Mouse (Mus musculus): ENCODE measurements around the gene Slit3.

Gene Slit3

GRCm38 (mm10) chr11:35124489-35125107 lies 3.6 kb downstream of the Slit3 start:
- no peak for DNase-seq (ENCODE audit: low read depth, low spot score)

GRCm38 (mm10) chr11:35125108-35125490 lies 4.1 kb downstream of the Slit3 start:
- DNase-seq (ENCODE audit: low read depth, low spot score): no peak

GRCm38 (mm10) chr11:35131740-35132139 lies 10.7 kb downstream of the Slit3 start:
- no peak for DNase-seq (ENCODE audit: low read depth, low spot score)

- no peak for DNase-seq (ENCODE audit: low read depth, low spot score)
Observed at GRCm38 (mm10) chr11:35136625-35137024, 15.6 kb downstream of the Slit3 start.

- no peak for DNase-seq (ENCODE audit: low read depth, low spot score)
Observed at GRCm38 (mm10) chr11:35140092-35140491, 19.1 kb downstream of the Slit3 start.

- no peak for DNase-seq (ENCODE audit: low read depth, low spot score)
Observed at GRCm38 (mm10) chr11:35142202-35142601, 21.2 kb downstream of the Slit3 start.

GRCm38 (mm10) chr11:35142698-35143360 lies 21.8 kb downstream of the Slit3 start:
- no peak for DNase-seq (ENCODE audit: low read depth, low spot score)

- DNase-seq (ENCODE audit: low read depth, low spot score): no peak
Observed at GRCm38 (mm10) chr11:35147818-35148445, 26.9 kb downstream of the Slit3 start.

GRCm38 (mm10) chr11:35151539-35151951 lies 30.5 kb downstream of the Slit3 start:
- no peak for DNase-seq (ENCODE audit: low read depth, low spot score)

GRCm38 (mm10) chr11:35152875-35153274 lies 31.9 kb downstream of the Slit3 start:
- no peak for DNase-seq (ENCODE audit: low read depth, low spot score)

GRCm38 (mm10) chr11:35154449-35154848 lies 33.4 kb downstream of the Slit3 start:
- DNase-seq (ENCODE audit: low read depth, low spot score): no peak

- DNase-seq (ENCODE audit: low read depth, low spot score): no peak
Observed at GRCm38 (mm10) chr11:35155281-35155680, 34.3 kb downstream of the Slit3 start.

GRCm38 (mm10) chr11:35156676-35157075 lies 35.7 kb downstream of the Slit3 start:
- peak; percentile 10 for DNase-seq (ENCODE audit: low read depth, low spot score)

- DNase-seq (ENCODE audit: low read depth, low spot score): no peak
Observed at GRCm38 (mm10) chr11:35160682-35161211, 39.7 kb downstream of the Slit3 start.

GRCm38 (mm10) chr11:35163396-35163795 lies 42.4 kb downstream of the Slit3 start:
- DNase-seq (ENCODE audit: low read depth, low spot score): no peak

- DNase-seq (ENCODE audit: low read depth, low spot score): no peak
Observed at GRCm38 (mm10) chr11:35167176-35167575, 46.2 kb downstream of the Slit3 start.

- no peak for DNase-seq (ENCODE audit: low read depth, low spot score)
Observed at GRCm38 (mm10) chr11:35171505-35171904, 50.5 kb downstream of the Slit3 start.

GRCm38 (mm10) chr11:35177564-35177963 lies 56.5 kb downstream of the Slit3 start:
- no peak for DNase-seq (ENCODE audit: low read depth, low spot score)

- DNase-seq (ENCODE audit: low read depth, low spot score): no peak
Observed at GRCm38 (mm10) chr11:35178144-35178817, 57.3 kb downstream of the Slit3 start.

- no peak for DNase-seq (ENCODE audit: low read depth, low spot score)
Observed at GRCm38 (mm10) chr11:35179305-35179704, 58.3 kb downstream of the Slit3 start.

GRCm38 (mm10) chr11:35182887-35183286 lies 61.9 kb downstream of the Slit3 start:
- no peak for DNase-seq (ENCODE audit: low read depth, low spot score)

- no peak for DNase-seq (ENCODE audit: low read depth, low spot score)
Observed at GRCm38 (mm10) chr11:35194826-35195225, 73.8 kb downstream of the Slit3 start.
